Mouse (Mus musculus) megakaryocyte-erythroid progenitor cell, adult 5-6 weeks (primary cell): Measurements from ENCODE around the gene Gm21964. TPM values are rescaled to one million over a fixed set of nuclear protein-coding genes. Genes with fewer than 3 reads are reported as not detected.

Experiments used
- ATAC-seq: replicated peaks from 2 replicates; pipeline ENCODE4 v1.8.0; 2016; ENCODE audit warnings: mild to moderate bottlenecking, inconsistent platforms; ENCODE audit not compliant: severe bottlenecking, poor library complexity, low FRiP score, low TSS enrichment
- total RNA-seq, 2 experiments: library from RNA; stranded (forward) in 1 of 2; stranded (reverse) in 1 of 2; fragments of 200-1000, 215-1000 nt in 1 of 2; fragments of >200 nt in 1 of 2; fragmentation: Nextera tagmentation in 1 of 2; gene quantifications; 2 replicates each; pipeline ENCODE4 v1.2.3; 2014 to 2017

The Gm21964 gene
- total RNA-seq (2014; fragmentation: Nextera tagmentation), result not detected in 2 replicates
- total RNA-seq (2017), result not detected in 2 replicates

- no peak for ATAC-seq
Measured at GRCm38 (mm10) chr8:110100907-110101306, at the start of gene Gm21964. Gene Gm21964 (plus strand): TSS chr8:110101207.

- no peak for ATAC-seq
Measured at GRCm38 (mm10) chr8:110051208-110051607, 49.8 kb upstream of the Gm21964 start.

- ATAC-seq, result no peak
Measured at GRCm38 (mm10) chr8:110058207-110058606, 42.8 kb upstream of the Gm21964 start.

- ATAC-seq, result no peak
Measured at GRCm38 (mm10) chr8:110064161-110064560, 36.8 kb upstream of the Gm21964 start.

- no peak for ATAC-seq
Measured at GRCm38 (mm10) chr8:110064606-110065365, 36.2 kb upstream of the Gm21964 start.

GRCm38 (mm10) chr8:110065676-110066075 lies 35.3 kb upstream of the Gm21964 start:
- ATAC-seq, result no peak

GRCm38 (mm10) chr8:110069706-110070105 lies 31.3 kb upstream of the Gm21964 start:
- ATAC-seq, result no peak

GRCm38 (mm10) chr8:110071600-110071999 lies 29.4 kb upstream of the Gm21964 start:
- peak; percentile 88 for ATAC-seq

GRCm38 (mm10) chr8:110074496-110074895 lies 26.5 kb upstream of the Gm21964 start:
- no peak for ATAC-seq

- ATAC-seq, result peak; percentile 67
Measured at GRCm38 (mm10) chr8:110079282-110080221, 21.5 kb upstream of the Gm21964 start, which contains the start of gene Zfp612. Gene Zfp612 (plus strand): TSS chr8:110079746.

GRCm38 (mm10) chr8:110082416-110083105 lies 18.4 kb upstream of the Gm21964 start:
- no peak for ATAC-seq

GRCm38 (mm10) chr8:110091869-110092268 lies 9.1 kb upstream of the Gm21964 start:
- ATAC-seq, result no peak

GRCm38 (mm10) chr8:110101676-110102075 lies 669 bp downstream of the Gm21964 start:
- ATAC-seq, result no peak

GRCm38 (mm10) chr8:110102653-110103052 lies 1.6 kb downstream of the Gm21964 start, which contains the start of gene Gm17720:
Gene Gm17720 (minus strand): TSS chr8:110102753.
- ATAC-seq, result no peak

- ATAC-seq, result no peak
Measured at GRCm38 (mm10) chr8:110119715-110120114, 18.7 kb downstream of the Gm21964 start.

GRCm38 (mm10) chr8:110130537-110130936 lies 29.5 kb downstream of the Gm21964 start:
- ATAC-seq, result peak; percentile 90

- ATAC-seq, result no peak
Measured at GRCm38 (mm10) chr8:110134236-110134635, 33.2 kb downstream of the Gm21964 start.

- no peak for ATAC-seq
Measured at GRCm38 (mm10) chr8:110135515-110135914, 34.5 kb downstream of the Gm21964 start.

GRCm38 (mm10) chr8:110140156-110140555 lies 39.1 kb downstream of the Gm21964 start:
- ATAC-seq, result no peak

- no peak for ATAC-seq
Measured at GRCm38 (mm10) chr8:110140770-110141169, 39.8 kb downstream of the Gm21964 start.
